Mouse (Mus musculus) liver, adult 2 months (tissue): Measurements from ENCODE around the gene Arfip1. TPM values are rescaled to one million over a fixed set of nuclear protein-coding genes. Genes with fewer than 3 reads are reported as not detected.
A peak's percentile ranks its signal among the peaks of the same experiment; 100 is the strongest.

Experiments used
- DNase-seq: peaks from one replicate; pipeline ENCODE4 v3.0.0-alpha.2; 2011; ENCODE audit warnings: low read depth, low spot score; ENCODE audit errors: extremely low read depth
- H3K27ac ChIP-seq: fragments of 200-500 bp; replicated peaks from 2 replicates; pipeline ENCODE4 v1.5.1; 2012; ENCODE audit warnings: low read depth, mild to moderate bottlenecking, control low read depth, inconsistent platforms, low read length; ENCODE audit not compliant: insufficient read depth
- H3K27me3 ChIP-seq: fragments of 200-500 bp; 2 replicates; pipeline ENCODE4 v1.6.1; 2012; ENCODE audit warnings: mild to moderate bottlenecking, moderate library complexity, low read length, inconsistent platforms; ENCODE audit not compliant: control insufficient read depth, insufficient read depth
- H3K36me3 ChIP-seq: fragments of 200-500 bp; 2 replicates; pipeline ENCODE4 v1.6.1; 2012; ENCODE audit warnings: low read length, inconsistent platforms; ENCODE audit not compliant: control insufficient read depth, insufficient read depth
- H3K4me1 ChIP-seq: fragments of 200-500 bp; 2 replicates; pipeline ENCODE4 v1.6.1; 2011; ENCODE audit warnings: low read length; ENCODE audit not compliant: control insufficient read depth, insufficient read depth
- H3K4me3 ChIP-seq: fragments of 200-500 bp; 2 replicates; pipeline ENCODE4 v1.5.1; 2011; ENCODE audit warnings: low read depth, mild to moderate bottlenecking, control low read depth, low read length, moderate library complexity; ENCODE audit not compliant: insufficient read depth
- H3K79me2 ChIP-seq: fragments of 200-500 bp; 2 replicates; pipeline ENCODE4 v1.6.1; 2012; ENCODE audit warnings: inconsistent platforms, mild to moderate bottlenecking, low read length, moderate library complexity; ENCODE audit not compliant: control insufficient read depth, insufficient read depth
- H3K9ac ChIP-seq: fragments of 200-500 bp; 2 replicates; pipeline ENCODE4 v1.6.1; 2012; ENCODE audit warnings: low read depth, mild to moderate bottlenecking, control low read depth, inconsistent platforms, low read length
- CTCF ChIP-seq: fragments of 200-500 bp; IDR thresholded peaks from 2 replicates; pipeline ENCODE4 v1.5.1; 2011; ENCODE audit warnings: low read depth, low read length, control low read depth
- POLR2A ChIP-seq: fragments of 200-500 bp; IDR thresholded peaks from 2 replicates; pipeline ENCODE4 v1.6.1; 2011; ENCODE audit warnings: low read length, control low read depth; ENCODE audit not compliant: insufficient read depth; ENCODE audit errors: extremely low read depth
- WGBS: fragments of 180-500 bp; shearing (Covaris S2); methylation state at CpG from one replicate; pipeline ENCODE4 v1.1.7; 2018; 5-methylcytosine and 5-hydroxymethylcytosine counted together
- polyA plus RNA-seq: library from polyadenylated mRNA; depleted of rRNA; stranded (reverse); fragments of >200 nt; gene quantifications from 2 replicates; pipeline ENCODE4 v1.2.3, GENCODE M21; 2012; rRNA removed
- total RNA-seq: library from RNA; depleted of rRNA; stranded (reverse); fragments of >200 nt; gene quantifications from 2 replicates; pipeline ENCODE4 v1.2.3, GENCODE M21; 2014; rRNA removed

Arfip1 gene
- total RNA-seq (17.9 and 21.4 TPM in 2 replicates), polyA plus RNA-seq (4.6 and 4.7 TPM in 2 replicates)

DNA sequence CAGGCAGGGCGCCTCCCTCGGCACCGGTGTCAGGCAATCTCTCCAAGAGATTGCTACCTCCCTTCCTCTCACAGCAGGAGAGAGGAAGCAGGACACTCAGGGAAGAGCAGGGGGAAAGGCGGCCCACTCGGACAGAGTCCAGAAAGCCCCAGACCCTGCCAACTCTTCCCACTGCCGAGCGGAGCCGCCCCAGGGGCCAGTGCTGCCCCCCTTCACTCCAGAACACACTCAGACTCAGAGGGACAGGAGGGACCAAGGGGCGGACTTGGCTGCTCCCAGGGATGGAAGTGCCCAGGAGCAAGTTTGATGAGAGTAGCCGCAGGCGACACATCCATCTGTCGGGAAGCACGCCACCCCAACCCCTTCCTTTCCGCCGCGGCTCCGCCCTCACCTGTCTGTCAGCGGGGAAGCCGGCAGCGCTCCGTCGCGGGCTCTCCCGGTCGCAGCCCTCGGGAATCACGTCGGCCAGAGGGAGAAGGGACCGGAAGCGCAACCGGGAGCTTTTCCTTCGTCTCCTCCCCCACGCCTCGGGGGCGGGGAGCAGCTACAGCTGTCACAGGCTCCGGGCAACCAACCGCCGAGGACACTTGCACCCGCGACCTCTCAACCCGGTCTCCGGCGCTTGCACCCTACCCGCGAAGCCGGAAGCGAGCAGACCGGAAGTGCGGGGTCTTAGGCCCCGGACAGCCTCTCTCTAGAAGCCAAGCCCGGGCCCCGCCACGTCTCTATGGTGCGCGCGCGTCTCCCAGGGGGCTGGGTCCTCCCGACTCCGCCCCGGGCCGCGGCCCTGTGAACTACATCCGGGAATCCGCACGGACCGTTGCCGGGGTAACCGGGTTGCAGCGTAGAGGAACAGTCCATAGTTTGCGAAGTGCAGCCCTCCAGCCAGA is at the start of gene Arfip1:
Arfip1 (minus strand) TSS at position 603 of the 890 bp plus-strand sequence.
- H3K27me3 ChIP-seq, result no peaks in the 10 kb centered on the region
- H3K9ac ChIP-seq, result peak within 1 kb of the TSS; percentile 80
- WGBS, result under 1% methylated on average over 70 of the region's 70 CpGs
- TF ChIP-seq POLR2A, result peak; percentile 19; the same call in 1 of the 2 replicates
- no peak for TF ChIP-seq CTCF
- H3K4me3 ChIP-seq, result peak within 1 kb of the TSS; percentile 73
- H3K79me2 ChIP-seq, result peaks cover 11% of the 10 kb centered on the region; the same call in 1 of the 2 replicates
- DNase-seq, result peak; percentile 89
- peak within 1 kb of the TSS; percentile 76 for H3K27ac ChIP-seq
- peaks cover 5% of the 10 kb centered on the region for H3K4me1 ChIP-seq
- H3K36me3 ChIP-seq, result no peaks in the 10 kb centered on the region

DNA sequence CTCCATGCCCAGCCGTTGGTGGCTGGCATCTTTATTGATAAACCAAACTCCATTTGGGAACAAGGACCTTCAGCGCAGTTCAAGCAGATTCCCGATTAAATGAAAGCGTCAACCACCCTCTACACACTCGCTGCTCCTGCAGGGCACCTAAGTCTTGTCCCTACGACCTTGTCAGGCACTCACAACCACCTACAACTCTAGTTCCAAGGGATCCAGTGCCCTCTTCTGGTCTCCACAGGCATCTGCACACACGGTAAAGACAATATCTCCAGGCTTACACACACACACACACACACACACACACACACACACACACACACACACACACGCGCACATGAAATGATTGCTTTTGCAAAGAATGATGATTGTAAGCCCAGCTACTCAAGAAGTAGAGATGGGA is 49.2 kb upstream of the Arfip1 start:
- TF ChIP-seq CTCF (no peak), POLR2A (no peak)
- H3K4me1 ChIP-seq, result no peaks in the 10 kb centered on the region
- no peaks in the 10 kb centered on the region for H3K79me2 ChIP-seq
- H3K27me3 ChIP-seq, result no peaks in the 10 kb centered on the region
- no peak overlapping the region for H3K9ac ChIP-seq
- H3K36me3 ChIP-seq, result no peaks in the 10 kb centered on the region
- 96% methylated on average over 9 of the region's 9 CpGs for WGBS
- no peak for DNase-seq
- H3K4me3 ChIP-seq, result no peak overlapping the region
- no peak overlapping the region for H3K27ac ChIP-seq

DNA sequence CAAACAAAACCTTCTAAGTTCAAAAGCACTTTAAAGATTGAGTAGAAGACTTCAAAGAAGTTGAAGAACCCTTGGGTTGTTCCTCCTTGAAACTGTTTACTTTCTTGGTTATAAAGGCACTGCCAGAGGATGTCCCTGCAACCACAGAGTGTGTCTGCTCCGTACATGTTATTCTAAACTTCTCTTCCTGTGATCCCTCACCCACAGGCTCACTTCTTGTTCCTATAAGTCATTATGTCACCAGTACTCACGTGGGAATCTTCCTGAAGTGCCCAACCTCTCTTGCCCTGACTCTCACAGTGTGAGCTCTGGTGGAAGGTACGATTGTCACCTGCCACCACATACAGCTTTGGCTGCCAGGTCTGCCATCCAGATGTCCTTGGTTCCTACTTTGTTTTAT is 39.6 kb upstream of the Arfip1 start:
- Histone ChIP-seq H3K27me3 (no peaks in the 10 kb centered on the region), H3K79me2 (no peaks in the 10 kb centered on the region), H3K4me1 (peaks cover 10% of the 10 kb centered on the region), H3K9ac (no peak overlapping the region), H3K4me3 (no peak overlapping the region), H3K27ac (no peak overlapping the region), H3K36me3 (no peaks in the 10 kb centered on the region)
- WGBS, result 72% methylated on average over 3 of the region's 3 CpGs
- no peak for DNase-seq
- no peak for TF ChIP-seq CTCF
- TF ChIP-seq POLR2A, result no peak

DNA sequence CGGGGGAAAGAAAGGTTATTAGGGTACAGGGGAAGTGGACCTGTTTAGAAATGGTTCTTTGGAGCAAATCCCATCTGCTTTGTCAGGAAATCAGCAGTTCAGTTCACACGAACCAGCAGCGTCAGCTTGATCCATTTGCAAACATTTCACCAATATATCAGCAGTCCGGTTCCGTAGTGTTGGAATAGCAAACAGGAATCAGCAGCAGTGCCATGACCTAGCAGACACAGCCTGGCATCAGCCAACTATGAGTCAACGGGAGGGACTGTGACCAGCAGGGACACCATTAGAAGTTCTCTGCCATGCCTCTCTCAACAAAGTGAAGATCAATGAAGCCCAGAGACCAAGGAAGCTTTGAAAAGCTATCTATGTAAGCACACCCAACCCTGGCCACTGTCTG is 37.3 kb upstream of the Arfip1 start:
- H3K79me2 ChIP-seq, result no peaks in the 10 kb centered on the region
- peak; percentile 96 for DNase-seq
- 22% methylated on average over 6 of the region's 6 CpGs for whole genome bisulfite sequencing
- no peaks in the 10 kb centered on the region for H3K36me3 ChIP-seq
- TF ChIP-seq CTCF (no peak), POLR2A (no peak)
- H3K4me3 ChIP-seq, result no peak overlapping the region
- no peak overlapping the region for H3K9ac ChIP-seq
- H3K27ac ChIP-seq, result 0 out of 2 replicates have a peak overlapping the region, but pooled peaks have one; percentile 6
- H3K27me3 ChIP-seq, result no peaks in the 10 kb centered on the region
- H3K4me1 ChIP-seq, result peaks cover 3% of the 10 kb centered on the region

GRCm38 (mm10) chr3:84619056-84619455 is 36.6 kb upstream of the Arfip1 start:
- DNase-seq, result no peak
- no peak overlapping the region for H3K27ac ChIP-seq
- no peaks in the 10 kb centered on the region; the same call in 1 of the 2 replicates for H3K4me1 ChIP-seq
- no peak overlapping the region for H3K4me3 ChIP-seq
- H3K36me3 ChIP-seq, result no peaks in the 10 kb centered on the region
- H3K27me3 ChIP-seq, result no peaks in the 10 kb centered on the region
- WGBS, result 97% methylated on average over 7 of the region's 7 CpGs
- no peak overlapping the region for H3K9ac ChIP-seq
- no peak for TF ChIP-seq CTCF
- TF ChIP-seq POLR2A, result no peak
- no peaks in the 10 kb centered on the region for H3K79me2 ChIP-seq

- TF ChIP-seq POLR2A (no peak), CTCF (no peak)
- DNase-seq, result no peak
These were observed 36.2 kb upstream of the Arfip1 start for GRCm38 (mm10) chr3:84618627-84619026.

More at GRCm38 (mm10) chr3:84618627-84619026, 36.2 kb upstream of the Arfip1 start:
- Histone ChIP-seq H3K4me3 (no peak overlapping the region), H3K36me3 (no peaks in the 10 kb centered on the region), H3K27me3 (no peaks in the 10 kb centered on the region), H3K4me1 (no peaks in the 10 kb centered on the region; the same call in 1 of the 2 replicates), H3K79me2 (no peaks in the 10 kb centered on the region), H3K27ac (no peak overlapping the region), H3K9ac (no peak overlapping the region)
- 89% methylated on average over 2 of the region's 2 CpGs for WGBS
